Mouse (Mus musculus) lung, adult 18-20 months (tissue): ENCODE data around the gene Sirt2.
A peak's percentile ranks its signal among the peaks of the same experiment; 100 is the strongest.

Source experiments
- DNase-seq, 2 experiments: peaks; one replicate each; pipeline ENCODE4 v3.0.0; 2022; ENCODE audit warnings: mixed read lengths in 2 of 2

The Sirt2 gene

GRCm38 (mm10) chr7:28817957-28818356 lies 51.4 kb downstream of the Sirt2 start:
- no peak for DNase-seq

DNA sequence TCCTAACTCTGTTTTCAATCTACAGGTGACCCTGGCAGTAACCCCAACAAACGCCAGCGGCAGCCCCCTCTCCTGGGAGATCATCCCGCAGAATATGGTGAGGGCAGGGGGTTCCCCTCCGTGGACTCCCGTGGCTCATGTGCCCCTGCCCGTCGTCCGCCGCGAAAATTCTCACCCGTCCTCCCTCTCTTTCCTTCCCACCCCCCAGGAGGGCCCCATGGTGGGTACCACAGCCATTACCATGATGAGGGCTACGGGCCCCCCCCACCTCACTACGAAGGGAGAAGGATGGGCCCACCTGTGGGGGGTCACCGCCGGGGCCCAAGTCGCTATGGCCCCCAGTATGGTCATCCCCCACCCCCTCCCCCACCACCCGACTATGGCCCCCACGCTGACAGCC lies 51.9 kb downstream of the Sirt2 start:
- DNase-seq: no peak

GRCm38 (mm10) chr7:28818861-28819452 lies 52.4 kb downstream of the Sirt2 start:
- DNase-seq: no peak

GRCm38 (mm10) chr7:28819571-28819970 lies 53.0 kb downstream of the Sirt2 start:
- no peak for DNase-seq

GRCm38 (mm10) chr7:28820358-28821260 lies 54.1 kb downstream of the Sirt2 start:
- DNase-seq: peak; percentile 62 to 80

DNA sequence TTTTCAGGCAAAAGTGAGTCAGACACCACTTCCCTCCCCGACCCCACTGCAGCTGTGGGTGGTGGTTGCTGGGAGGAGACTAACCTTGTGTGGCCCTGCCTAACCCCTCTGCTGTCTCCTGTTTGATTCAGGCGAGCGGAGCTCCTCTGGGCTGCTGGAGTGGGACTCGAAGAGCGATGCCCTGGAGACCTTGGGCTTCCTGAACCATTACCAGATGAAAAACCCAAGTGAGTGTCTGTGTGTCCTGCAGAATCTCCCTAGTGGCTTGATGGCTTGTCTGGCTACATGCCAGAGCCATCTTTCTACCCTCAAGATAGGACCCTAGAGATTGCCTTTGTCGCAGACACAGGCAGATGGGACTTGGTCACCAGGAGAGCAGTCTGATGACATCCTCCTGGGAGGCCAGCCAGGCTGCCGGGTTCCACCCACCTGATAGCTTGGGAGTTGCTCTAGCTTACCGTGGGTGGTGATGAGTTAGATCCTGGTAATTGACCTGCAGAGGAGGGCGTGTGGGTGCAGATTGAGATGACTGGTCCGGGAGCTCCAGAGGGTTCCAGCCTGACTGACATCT lies 54.8 kb downstream of the Sirt2 start:
- peak in 1 of 2 experiments; percentile 55 for DNase-seq

DNA sequence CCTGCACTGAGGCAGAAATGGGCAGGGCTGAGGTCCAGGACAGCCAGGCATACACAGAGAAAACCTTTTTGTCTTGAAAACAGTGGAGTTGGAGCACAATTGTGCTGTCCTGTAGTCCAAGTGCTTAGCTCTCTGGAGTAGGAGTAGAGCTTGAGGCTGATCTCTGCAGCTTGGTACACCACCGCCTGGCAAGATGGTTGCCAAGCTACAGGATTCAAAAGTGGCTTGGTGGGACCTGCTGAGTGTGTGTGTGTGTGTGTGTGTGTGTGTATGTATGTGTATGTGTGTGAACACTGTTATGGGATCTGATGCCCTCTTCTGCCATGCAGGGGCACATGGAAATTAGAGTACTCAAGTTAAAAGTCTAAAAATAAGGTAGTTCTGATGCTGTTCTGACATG lies 56.0 kb downstream of the Sirt2 start:
- DNase-seq: no peak

DNA sequence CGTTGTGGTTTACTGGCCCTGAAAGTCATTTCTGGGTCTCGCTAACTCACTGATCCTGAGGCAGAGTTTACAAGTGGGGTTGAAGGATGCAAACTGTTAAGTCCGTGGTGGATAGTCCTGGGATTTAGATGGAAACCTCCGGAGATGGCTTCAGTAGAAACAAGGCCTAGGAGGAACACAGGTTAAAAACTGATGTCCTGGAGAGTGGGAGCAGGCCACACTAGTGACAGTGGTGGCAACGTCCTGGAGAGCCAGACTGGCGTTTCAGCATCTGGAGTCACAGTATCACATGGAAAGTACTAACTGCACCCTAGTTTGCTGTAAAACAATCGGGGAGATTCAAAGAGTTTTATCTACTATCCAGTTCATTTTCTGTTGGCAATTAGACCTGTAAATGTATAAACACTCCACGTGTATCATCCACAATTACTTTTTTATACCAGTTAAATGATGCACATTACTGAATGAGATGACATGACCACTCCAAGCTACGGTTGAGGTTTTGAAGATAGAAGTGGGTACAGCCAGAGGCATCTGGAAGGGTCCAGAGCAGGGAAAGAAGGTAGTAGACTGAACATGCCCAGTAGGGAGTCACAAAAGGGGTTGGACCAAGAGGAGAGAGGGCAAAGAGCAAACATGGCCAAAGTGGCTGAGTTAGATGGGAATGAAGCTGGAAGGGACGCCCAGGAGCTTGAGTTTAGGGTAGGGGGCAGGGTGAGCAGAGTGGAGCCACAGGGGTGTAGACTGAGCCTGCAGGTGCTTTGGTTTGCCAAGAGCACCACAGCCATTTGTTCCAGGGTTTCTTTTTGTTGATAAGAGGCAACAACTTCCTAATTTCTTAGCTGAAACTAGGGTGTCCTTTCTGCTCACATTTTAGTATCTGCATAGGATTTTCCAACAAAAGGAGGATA lies 56.7 kb downstream of the Sirt2 start:
- DNase-seq: no peak

- no peak for DNase-seq
Observed at GRCm38 (mm10) chr7:28823932-28824331, 57.4 kb downstream of the Sirt2 start.

DNA sequence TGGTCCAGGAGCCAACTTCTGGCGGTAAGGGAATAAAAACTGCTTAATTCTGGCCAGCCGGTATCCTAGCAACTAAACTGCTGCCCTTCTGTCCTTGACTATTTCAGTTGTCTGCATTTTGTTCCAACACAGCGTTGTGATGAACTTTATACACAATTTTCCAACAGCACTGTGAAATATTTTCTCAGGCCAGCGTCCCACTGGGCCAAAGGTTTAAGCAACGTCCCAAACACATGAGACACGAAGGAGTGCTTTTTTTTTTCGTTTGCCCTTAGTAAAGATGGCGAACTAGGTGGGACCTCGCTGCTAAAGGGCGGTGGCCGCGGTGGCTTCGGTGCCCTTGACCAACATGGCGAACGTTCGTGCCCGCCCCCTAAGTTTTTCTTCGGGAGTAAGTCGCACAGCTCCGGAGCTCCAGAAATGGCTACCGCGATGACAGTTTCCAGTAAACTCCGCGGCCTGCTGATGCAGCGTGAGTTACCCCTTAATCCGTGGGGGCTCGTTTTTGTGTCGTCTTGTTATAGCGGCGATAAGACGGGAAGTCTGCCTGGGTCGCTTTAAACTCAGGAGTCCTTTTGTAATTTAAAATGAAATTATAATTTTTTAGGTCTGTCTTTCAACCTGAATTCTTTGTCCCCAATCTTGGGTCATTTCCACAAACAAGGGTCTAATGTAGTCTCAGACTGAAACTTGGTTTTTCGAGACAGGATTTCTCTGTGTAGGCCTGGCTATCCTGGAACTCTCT lies 58.6 kb downstream of the Sirt2 start, which contains the start of gene Ech1:
TSS of gene Ech1 (plus strand) at position 277 of the 745 bp plus-strand sequence.
- DNase-seq: peak; percentile 94

DNA sequence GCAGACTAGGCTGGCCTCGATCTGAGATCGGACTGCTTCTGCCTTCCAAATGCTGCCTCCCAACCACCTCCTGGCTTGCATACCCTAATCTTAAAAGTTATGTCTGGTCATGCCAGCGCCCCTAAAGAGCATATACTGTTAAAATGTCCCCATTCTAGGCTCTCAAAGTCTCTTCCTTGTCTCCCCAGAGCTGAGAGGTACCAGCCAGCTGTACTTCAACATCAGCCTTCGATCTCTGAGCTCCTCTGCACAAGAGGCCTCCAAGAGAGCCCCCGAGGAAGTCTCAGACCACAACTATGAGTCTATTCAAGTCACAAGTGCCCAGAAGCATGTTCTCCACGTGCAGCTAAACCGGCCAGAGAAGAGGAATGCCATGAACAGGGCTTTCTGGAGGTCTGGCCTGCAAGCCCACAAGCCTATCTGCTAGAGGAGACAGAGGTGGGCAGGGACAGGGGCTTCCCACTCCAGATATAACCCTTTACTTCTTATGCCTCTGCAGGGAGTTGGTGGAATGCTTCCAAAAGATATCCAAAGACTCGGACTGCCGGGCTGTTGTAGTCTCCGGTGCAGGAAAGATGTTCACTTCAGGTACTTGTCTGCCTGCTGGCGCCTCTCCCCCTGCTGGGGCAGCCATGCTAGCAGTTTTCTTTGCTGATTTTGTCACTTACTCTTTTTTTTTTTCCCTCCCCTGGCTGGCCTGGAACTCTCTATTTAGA lies 59.3 kb downstream of the Sirt2 start:
- peak; percentile 40 to 58 for DNase-seq

GRCm38 (mm10) chr7:28826402-28826772 lies 59.9 kb downstream of the Sirt2 start:
- no peak for DNase-seq

DNA sequence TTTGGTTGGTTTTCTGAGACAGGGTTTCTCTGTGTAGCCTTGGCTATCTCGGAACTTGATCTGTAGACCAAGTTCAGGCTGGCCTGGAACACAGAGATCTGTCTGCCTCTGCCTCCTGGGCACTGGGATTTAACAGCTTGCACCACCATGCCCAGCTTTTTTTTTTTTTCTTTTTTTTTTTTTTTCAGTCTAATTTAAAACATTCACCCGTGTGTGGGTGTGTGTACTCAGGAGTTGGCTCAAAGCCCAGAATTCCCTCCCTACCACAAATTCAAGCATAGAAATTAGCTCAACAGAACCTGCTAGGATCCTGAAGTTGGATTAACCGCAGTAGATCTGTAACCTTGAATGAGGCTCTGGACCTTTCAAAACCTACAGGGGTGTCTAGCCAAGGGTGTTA lies 60.8 kb downstream of the Sirt2 start:
- DNase-seq: peak in 1 of 2 experiments; percentile 63

DNA sequence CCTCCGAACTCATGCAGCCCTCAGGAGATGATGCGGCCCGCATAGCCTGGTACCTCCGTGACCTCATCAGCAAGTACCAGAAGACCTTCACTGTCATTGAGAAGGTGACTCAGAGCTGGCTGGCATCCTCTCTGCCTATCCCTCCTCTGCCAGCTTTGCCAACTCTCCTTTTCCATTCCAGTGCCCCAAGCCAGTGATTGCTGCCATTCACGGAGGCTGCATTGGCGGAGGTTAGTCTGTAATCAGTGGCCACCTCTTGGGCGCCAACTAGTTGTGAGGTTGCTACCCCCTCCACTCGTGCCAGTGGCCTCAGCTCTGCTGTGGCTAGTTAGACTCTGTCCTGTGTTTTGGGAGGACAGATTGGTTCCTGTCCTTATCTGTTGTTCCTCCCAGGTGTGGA lies 63.3 kb downstream of the Sirt2 start:
- no peak for DNase-seq

GRCm38 (mm10) chr7:28830981-28831380 lies 64.4 kb downstream of the Sirt2 start:
- no peak for DNase-seq

- DNase-seq: no peak
Observed at GRCm38 (mm10) chr7:28831411-28832125, 65.0 kb downstream of the Sirt2 start.

- DNase-seq: no peak
Observed at GRCm38 (mm10) chr7:28832137-28832536, 65.6 kb downstream of the Sirt2 start.

- DNase-seq: no peak
Observed at GRCm38 (mm10) chr7:28833723-28834347, 67.3 kb downstream of the Sirt2 start, which contains the start of gene Lgals4. TSS of gene Lgals4 (plus strand) at chr7:28833854.

GRCm38 (mm10) chr7:28836936-28837335 lies 70.4 kb downstream of the Sirt2 start:
- DNase-seq: no peak
